Mouse (Mus musculus): Measurements from ENCODE around the gene Slco6c1.

The Slco6c1 gene

GRCm38 (mm10) chr1:97128201-97128600, at the start of gene Slco6c1:
Gene Slco6c1, minus strand, starts transcription at chr1:97128301.
- in situ Hi-C loops (cut with MboI, MseI), result loop anchor here (5.0 kb wide), 1 partner anchor 94 kb away; no protein-coding TSS in a partner anchor

- in situ Hi-C loops (cut with MboI, MseI), result no loop called here
Measured at GRCm38 (mm10) chr1:97038982-97039381, 89.1 kb downstream of the Slco6c1 start.

GRCm38 (mm10) chr1:97038548-97038947, 89.6 kb downstream of the Slco6c1 start:
- in situ Hi-C loops (cut with MboI, MseI), result no loop called here

GRCm38 (mm10) chr1:97037955-97038354, 90.1 kb downstream of the Slco6c1 start:
- in situ Hi-C loops (cut with MboI, MseI), result no loop called here

GRCm38 (mm10) chr1:97021388-97021787, 106.7 kb downstream of the Slco6c1 start:
- in situ Hi-C loops (cut with MboI, MseI), result no loop called here

DNA sequence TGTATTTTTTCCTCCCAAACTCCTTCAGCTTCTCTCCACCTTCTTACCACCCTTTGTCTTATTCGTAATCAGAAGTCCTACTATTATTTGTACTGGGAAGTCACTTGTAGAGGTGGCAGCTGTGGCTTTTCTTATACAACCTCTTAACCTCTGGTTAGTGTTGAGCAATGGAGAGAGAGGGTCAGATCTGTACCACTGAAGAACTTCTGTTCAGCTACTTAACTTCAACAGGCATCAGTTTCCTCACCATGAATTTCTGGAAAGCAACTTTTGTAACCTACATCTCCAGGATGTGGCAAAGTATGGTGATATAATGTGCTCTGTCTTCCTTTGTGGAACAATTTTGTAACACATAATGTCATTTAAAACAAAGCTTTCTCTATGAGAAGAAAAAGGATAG, 108.7 kb downstream of the Slco6c1 start:
- in situ Hi-C loops (cut with MboI, MseI), result loop anchor here (10.0 kb wide), 2 partner anchors 175 to 1955 kb away; no protein-coding TSS in a partner anchor

- in situ Hi-C loops (cut with MboI, MseI), result loop anchor here (10.0 kb wide), 2 partner anchors 174 to 1954 kb away; no protein-coding TSS in a partner anchor
Measured at GRCm38 (mm10) chr1:97018978-97019377, 109.1 kb downstream of the Slco6c1 start.

Measured in T-helper 1 cell (primary cell).